Mouse (Mus musculus): Measurements from ENCODE around the gene Zbtb11.

Zbtb11 gene

GRCm38 (mm10) chr16:56055911-56056310, 82.2 kb downstream of the Zbtb11 start:
- DNase-seq: no peak

- no peak for DNase-seq
Measured at GRCm38 (mm10) chr16:56056944-56057590, 83.4 kb downstream of the Zbtb11 start.

DNA sequence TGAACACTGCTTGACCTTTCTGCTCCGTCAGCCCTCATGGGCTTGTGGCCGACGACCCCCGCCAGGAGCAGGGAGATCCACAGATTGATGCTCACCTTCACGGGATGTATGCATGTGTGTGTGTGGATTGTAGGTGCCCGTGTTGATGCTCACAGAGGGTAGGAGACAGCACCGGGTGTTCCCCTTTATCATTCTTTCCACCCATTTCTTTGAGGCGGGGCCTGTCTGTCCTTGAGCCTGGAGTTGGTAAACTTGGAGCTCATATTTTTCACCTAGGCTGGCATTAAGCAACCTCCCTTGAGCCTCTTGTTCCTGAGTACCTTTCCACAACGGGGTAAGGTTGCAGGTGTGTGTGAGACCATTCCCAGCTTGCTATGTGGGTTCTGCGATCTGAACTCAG, 84.5 kb downstream of the Zbtb11 start:
- no peak for DNase-seq

Data from cerebellum, adult 9-10 months (tissue).